Mouse (Mus musculus): ENCODE results near the gene Lbx2.
A peak's percentile ranks its signal among the peaks of the same experiment; 100 is the strongest.

Lbx2 gene

GRCm38 (mm10) chr6:83108762-83109668 is 22.8 kb downstream of the Lbx2 start, which contains the start of gene Mrpl53:
TSS of gene Mrpl53 (plus strand) at chr6:83109040.
- DNase-seq (ENCODE audit: low spot score in 2 of 2) = peak; percentile 72 to 78

GRCm38 (mm10) chr6:83111510-83112136 is 25.5 kb downstream of the Lbx2 start:
- no peak for DNase-seq (ENCODE audit: low spot score in 2 of 2)

- peak; percentile 82 to 92 for DNase-seq (ENCODE audit: low spot score in 2 of 2)
Measured at GRCm38 (mm10) chr6:83115011-83115671, 29.0 kb downstream of the Lbx2 start, which contains the start of gene Mogs. TSS of gene Mogs (plus strand) at chr6:83115496.

GRCm38 (mm10) chr6:83115682-83116372 is 29.7 kb downstream of the Lbx2 start:
- no peak for DNase-seq (ENCODE audit: low spot score in 2 of 2)

GRCm38 (mm10) chr6:83116373-83117164 is 30.4 kb downstream of the Lbx2 start:
- DNase-seq (ENCODE audit: low spot score in 2 of 2) = no peak

- DNase-seq (ENCODE audit: low spot score in 2 of 2) = no peak
Measured at GRCm38 (mm10) chr6:83117165-83117438, 30.9 kb downstream of the Lbx2 start.

GRCm38 (mm10) chr6:83117616-83118015 is 31.4 kb downstream of the Lbx2 start:
- no peak for DNase-seq (ENCODE audit: low spot score in 2 of 2)

GRCm38 (mm10) chr6:83118369-83118768 is 32.2 kb downstream of the Lbx2 start:
- DNase-seq (ENCODE audit: low spot score in 2 of 2) = no peak

GRCm38 (mm10) chr6:83118825-83119733 is 32.9 kb downstream of the Lbx2 start:
- no peak for DNase-seq (ENCODE audit: low spot score in 2 of 2)

- no peak for DNase-seq (ENCODE audit: low spot score in 2 of 2)
Measured at GRCm38 (mm10) chr6:83119734-83120051, 33.5 kb downstream of the Lbx2 start.

- DNase-seq (ENCODE audit: low spot score in 2 of 2) = peak; percentile 95 to 98
Measured at GRCm38 (mm10) chr6:83120930-83121862, 35.0 kb downstream of the Lbx2 start, which contains the start of gene Wbp1. TSS of gene Wbp1 (minus strand) at chr6:83121559.

- DNase-seq (ENCODE audit: low spot score in 2 of 2) = peak in 1 of 2 experiments; percentile 25
Measured at GRCm38 (mm10) chr6:83121863-83122710, 35.9 kb downstream of the Lbx2 start.

GRCm38 (mm10) chr6:83122961-83123360 is 36.8 kb downstream of the Lbx2 start:
- DNase-seq (ENCODE audit: low spot score in 2 of 2) = no peak

- peak; percentile 86 to 87 for DNase-seq (ENCODE audit: low spot score in 2 of 2)
Measured at GRCm38 (mm10) chr6:83124851-83125312, 38.7 kb downstream of the Lbx2 start.

- DNase-seq (ENCODE audit: low spot score in 2 of 2) = no peak
Measured at GRCm38 (mm10) chr6:83125331-83125730, 39.2 kb downstream of the Lbx2 start, which contains the start of gene Ino80b. TSS of gene Ino80b (minus strand) at chr6:83125431.

GRCm38 (mm10) chr6:83127419-83127818 is 41.3 kb downstream of the Lbx2 start:
- no peak for DNase-seq (ENCODE audit: low spot score in 2 of 2)

- DNase-seq (ENCODE audit: low spot score in 2 of 2) = no peak
Measured at GRCm38 (mm10) chr6:83131469-83132034, 45.4 kb downstream of the Lbx2 start.

Data from frontal cortex, postnatal 10 days (tissue).